Mouse (Mus musculus): ENCODE measurements around the gene Npcd.

DNA sequence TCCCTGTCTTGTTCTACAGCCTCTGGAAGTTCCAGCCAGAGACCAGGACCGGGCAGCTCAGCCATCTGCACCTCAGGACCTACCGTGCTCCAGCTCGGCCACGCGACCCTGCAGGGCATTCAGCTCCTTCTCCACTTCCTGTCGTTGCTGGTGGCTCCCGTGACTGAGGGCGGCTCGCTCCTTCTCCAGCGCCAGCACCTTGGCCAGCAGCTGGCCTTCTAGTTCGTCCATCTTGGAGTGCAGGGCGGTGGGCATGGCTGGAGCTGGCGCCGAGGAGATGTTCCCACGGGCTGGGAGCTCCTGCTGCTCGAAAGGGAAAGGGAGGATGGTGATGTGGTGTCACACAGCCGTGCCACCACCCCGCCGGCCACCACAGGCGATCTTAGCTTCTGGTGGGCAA lies 39.9 kb downstream of the Npcd start:
- TF ChIP-seq CTCF (IDR thresholded peaks at IDR 0.05; ENCODE audit: borderline replicate concordance, insufficient read depth, low read length) = no peak
- TF ChIP-seq POLR2A (IDR thresholded peaks at IDR 0.05; ENCODE audit: low read depth, low read length) = no peak

Measured in embryonic fibroblast, embryonic 13.5 days (primary cell).